Mouse (Mus musculus): ENCODE data around the gene Cebpz. TPM values are rescaled to one million over a fixed set of nuclear protein-coding genes. Genes with fewer than 3 reads are reported as not detected.

Cebpz gene
- 58.5 and 60.1 TPM in 2 replicates for polyA plus RNA-seq (2016; fragmentation: Nextera tagmentation; extraction: Ambion mirVana)

DNA sequence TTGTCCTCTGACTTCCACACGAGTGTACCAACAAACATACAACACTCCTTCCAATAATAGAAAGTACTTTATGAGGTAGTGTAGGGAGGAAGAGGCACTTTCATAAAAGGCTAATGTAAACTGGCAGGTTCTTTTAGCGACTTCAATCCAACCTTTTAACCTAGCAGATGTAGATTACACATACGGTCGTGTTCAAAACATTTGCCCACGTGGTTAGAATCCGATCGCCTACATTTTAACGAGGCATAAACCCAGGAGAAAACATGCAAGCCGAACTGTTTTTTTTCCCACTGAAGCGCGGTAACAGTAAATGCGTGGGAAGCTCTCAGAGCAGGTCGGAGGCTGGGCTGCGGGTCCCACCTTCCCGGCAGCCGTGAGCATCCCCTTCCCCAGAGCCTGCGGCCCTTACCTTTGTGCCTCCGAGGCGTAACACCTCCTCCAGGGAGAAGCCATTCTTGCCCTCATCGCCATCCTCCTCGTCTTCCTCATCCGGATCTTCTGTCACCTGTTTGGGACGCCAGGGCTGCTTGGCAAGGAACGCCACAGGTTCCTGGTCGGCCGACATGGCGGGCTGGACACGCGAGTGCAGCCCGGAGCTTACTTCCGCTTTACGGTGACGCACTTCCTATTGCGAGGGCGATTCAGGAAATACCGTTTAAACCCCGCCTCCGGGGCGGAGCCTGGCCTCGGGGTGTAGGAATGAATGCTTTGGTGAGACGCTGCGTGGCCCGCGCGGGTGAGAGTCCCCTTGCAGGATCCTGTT, at the start of gene Cebpz, which contains the start of gene Ndufaf7:
Cebpz (minus strand) TSS at position 601 of the 763 bp plus-strand sequence.
Ndufaf7 (plus strand) TSS at position 671 of the 763 bp plus-strand sequence.
- Histone ChIP-seq H3K27me3 (replicated peaks) (no peaks in the 10 kb centered on the region), H3K9ac (peak within 1 kb of the TSS; percentile 73), H3K27ac (no peak within 1 kb of the TSS), H3K4me3 (peak within 1 kb of the TSS; percentile 81), H3K36me3 (peaks cover 40% of the 10 kb centered on the region), H3K4me2 (replicated peaks) (peak within 1 kb of the TSS; percentile 72), H3K4me1 (peaks cover 16% of the 10 kb centered on the region), H3K9me3 (no peaks in the 10 kb centered on the region)
- peak; percentile 99 for ATAC-seq (ENCODE audit: low FRiP score, low read depth)
- under 1% methylated on average over 45 of the region's 45 CpGs for WGBS

DNA sequence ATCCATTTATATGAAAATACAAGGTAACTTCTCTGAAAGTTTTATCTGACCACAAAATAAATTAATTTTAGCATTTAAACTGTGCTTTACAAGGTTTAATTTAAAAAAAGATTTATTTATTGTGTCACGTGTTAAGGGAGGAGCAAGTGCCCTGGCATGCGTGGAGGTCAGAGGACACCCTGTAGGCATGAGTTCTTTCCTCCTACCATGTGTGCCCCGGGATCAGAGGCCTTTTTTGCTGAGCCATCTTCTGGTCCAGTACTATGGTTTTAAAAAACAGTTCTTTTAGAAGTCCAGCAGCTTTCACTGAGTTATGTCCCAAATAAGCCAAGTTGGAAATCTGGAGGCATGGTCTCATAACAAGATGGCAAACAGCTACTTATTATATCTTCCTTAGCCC, 46.9 kb upstream of the Cebpz start:
- H3K4me3 ChIP-seq = no peak overlapping the region
- no peaks in the 10 kb centered on the region for H3K27me3 ChIP-seq (replicated peaks)
- H3K9me3 ChIP-seq = no peaks in the 10 kb centered on the region
- H3K36me3 ChIP-seq = peaks cover 13% of the 10 kb centered on the region
- H3K4me2 ChIP-seq (replicated peaks) = no peak overlapping the region
- 93% methylated on average over 3 of the region's 3 CpGs for WGBS
- H3K9ac ChIP-seq = no peak overlapping the region
- H3K27ac ChIP-seq = no peak overlapping the region
- H3K4me1 ChIP-seq = no peaks in the 10 kb centered on the region
- ATAC-seq (ENCODE audit: low FRiP score, low read depth) = no peak

GRCm38 (mm10) chr17:78983166-78983565, 46.3 kb upstream of the Cebpz start:
- no peak overlapping the region for H3K9ac ChIP-seq
- H3K9me3 ChIP-seq = no peaks in the 10 kb centered on the region
- H3K4me3 ChIP-seq = no peak overlapping the region
- no peak overlapping the region for H3K4me2 ChIP-seq (replicated peaks)
- ATAC-seq (ENCODE audit: low FRiP score, low read depth) = no peak
- 95% methylated on average over 8 of the region's 8 CpGs for WGBS
- H3K36me3 ChIP-seq = peaks cover 13% of the 10 kb centered on the region
- no peak overlapping the region for H3K27ac ChIP-seq
- H3K27me3 ChIP-seq (replicated peaks) = no peaks in the 10 kb centered on the region
- H3K4me1 ChIP-seq = no peaks in the 10 kb centered on the region

DNA sequence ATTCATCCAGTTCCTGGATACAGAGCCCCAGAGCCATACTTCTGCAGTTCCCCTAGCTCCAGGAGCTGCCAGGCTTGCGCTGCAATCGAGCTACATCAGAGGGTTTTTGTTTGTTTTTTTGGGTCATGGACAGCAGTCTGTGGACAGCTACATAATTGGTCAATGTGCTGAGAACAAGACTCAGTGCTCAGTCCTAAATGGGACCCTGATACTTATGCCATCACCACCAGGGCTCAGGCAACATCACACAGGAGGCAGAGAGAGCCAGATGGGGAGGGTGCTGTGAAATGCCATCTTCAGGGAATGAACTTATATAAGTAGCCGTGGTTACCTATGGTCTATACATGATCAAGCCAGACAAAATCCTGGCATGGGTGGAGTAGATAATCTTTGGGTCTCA, 31.6 kb upstream of the Cebpz start:
- ATAC-seq (ENCODE audit: low FRiP score, low read depth) = no peak
- Histone ChIP-seq H3K9me3 (no peaks in the 10 kb centered on the region), H3K27ac (no peak overlapping the region), H3K4me3 (no peak overlapping the region), H3K27me3 (replicated peaks) (no peaks in the 10 kb centered on the region), H3K9ac (no peak overlapping the region), H3K4me1 (no peaks in the 10 kb centered on the region), H3K36me3 (peaks cover 29% of the 10 kb centered on the region), H3K4me2 (replicated peaks) (no peak overlapping the region)
- 89% methylated on average over 3 of the region's 3 CpGs for WGBS

DNA sequence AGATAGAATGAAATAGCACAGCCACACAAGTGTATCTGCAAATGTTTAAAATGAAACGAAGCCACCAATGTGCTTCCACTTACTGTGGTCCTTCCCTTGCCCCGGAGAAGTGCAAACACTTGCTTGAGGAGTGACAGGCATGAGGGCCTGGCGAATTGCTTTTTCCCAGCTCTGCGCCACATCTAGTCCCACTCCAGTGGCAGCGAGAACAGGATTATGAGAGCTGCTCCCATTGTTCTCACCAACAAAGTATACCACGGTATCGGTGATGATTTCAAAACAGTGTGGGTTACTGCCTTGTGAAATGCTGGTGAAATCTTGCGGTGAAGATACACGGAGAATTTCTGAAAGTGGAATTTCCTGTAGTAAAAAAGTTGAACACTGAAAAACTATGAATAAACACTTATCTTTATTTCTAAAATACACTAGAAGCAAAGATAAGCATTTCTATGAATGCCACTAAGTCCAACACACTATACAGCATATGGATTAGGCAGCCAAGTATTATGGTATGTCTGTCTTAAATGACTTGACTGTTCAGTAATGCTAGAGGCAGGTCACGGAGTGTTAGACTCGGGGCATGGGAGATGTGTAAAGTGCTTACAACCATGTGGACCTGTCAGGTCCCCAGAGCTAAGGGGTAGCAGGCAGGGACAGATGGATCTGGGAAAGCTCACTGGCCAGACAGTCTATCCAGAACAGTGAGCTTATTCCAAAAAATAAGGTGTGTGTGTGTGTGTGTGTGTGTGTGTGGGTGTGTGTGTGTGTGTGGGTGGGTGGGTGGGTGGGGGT, 29.4 kb upstream of the Cebpz start:
- ATAC-seq (ENCODE audit: low FRiP score, low read depth) = no peak
- Histone ChIP-seq H3K27ac (no peak overlapping the region), H3K4me1 (no peaks in the 10 kb centered on the region), H3K4me2 (replicated peaks) (no peak overlapping the region), H3K4me3 (no peak overlapping the region), H3K27me3 (replicated peaks) (no peaks in the 10 kb centered on the region), H3K36me3 (peaks cover 28% of the 10 kb centered on the region), H3K9ac (no peak overlapping the region), H3K9me3 (no peaks in the 10 kb centered on the region)
- 95% methylated on average over 11 of the region's 11 CpGs for WGBS

GRCm38 (mm10) chr17:78964387-78964786, 27.5 kb upstream of the Cebpz start:
- no peak overlapping the region for H3K4me2 ChIP-seq (replicated peaks)
- peaks cover 40% of the 10 kb centered on the region for H3K36me3 ChIP-seq
- no peaks in the 10 kb centered on the region for H3K4me1 ChIP-seq
- H3K4me3 ChIP-seq = no peak overlapping the region
- no peaks in the 10 kb centered on the region for H3K27me3 ChIP-seq (replicated peaks)
- WGBS = 91% methylated on average over 1 of the region's 1 CpGs
- no peaks in the 10 kb centered on the region for H3K9me3 ChIP-seq
- no peak overlapping the region for H3K27ac ChIP-seq
- ATAC-seq (ENCODE audit: low FRiP score, low read depth) = no peak
- H3K9ac ChIP-seq = no peak overlapping the region

DNA sequence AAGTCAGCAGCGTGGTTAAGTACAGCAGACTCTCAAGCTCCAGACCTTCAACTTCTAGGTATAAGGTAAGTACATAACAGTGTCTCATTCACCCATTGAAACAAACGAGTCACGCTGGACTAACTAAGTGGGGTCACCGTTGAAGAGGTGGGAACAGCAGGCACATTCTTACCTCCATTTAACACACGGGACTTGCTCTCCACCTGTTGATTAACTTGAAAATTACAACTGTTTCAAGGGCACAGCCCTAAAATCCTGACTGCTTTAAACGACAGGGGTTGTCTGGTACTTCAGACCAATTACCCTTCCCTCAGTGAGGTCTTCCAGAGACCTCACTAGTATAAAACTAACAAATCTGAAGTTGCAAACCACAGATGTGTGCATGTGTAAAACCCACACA, 22.6 kb upstream of the Cebpz start:
- no peaks in the 10 kb centered on the region for H3K4me1 ChIP-seq
- H3K9me3 ChIP-seq = no peaks in the 10 kb centered on the region
- H3K4me3 ChIP-seq = no peak overlapping the region
- no peak overlapping the region for H3K4me2 ChIP-seq (replicated peaks)
- WGBS = 81% methylated on average over 6 of the region's 6 CpGs
- H3K27me3 ChIP-seq (replicated peaks) = no peaks in the 10 kb centered on the region
- H3K36me3 ChIP-seq = peaks cover 62% of the 10 kb centered on the region
- H3K27ac ChIP-seq = no peak overlapping the region
- no peak overlapping the region for H3K9ac ChIP-seq
- no peak for ATAC-seq (ENCODE audit: low FRiP score, low read depth)

DNA sequence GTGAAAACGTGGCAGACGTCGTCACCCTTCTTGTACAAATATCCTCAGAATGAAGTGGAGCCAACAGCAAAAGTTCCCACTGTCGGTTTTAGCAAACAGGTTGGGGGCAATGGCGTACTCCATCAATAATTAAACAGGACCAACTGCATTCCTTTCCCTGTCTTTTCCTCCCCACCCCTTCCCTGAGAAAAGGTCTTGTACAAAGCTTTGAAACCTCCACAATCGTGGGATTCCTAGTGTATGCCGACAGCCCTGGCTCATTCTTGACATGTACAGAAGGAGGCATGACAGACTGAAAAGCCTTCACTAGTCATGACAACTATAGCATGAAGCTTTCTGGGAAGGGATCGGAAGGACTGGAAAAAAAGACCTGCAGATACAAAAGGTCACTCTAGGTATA, 16.4 kb upstream of the Cebpz start:
- Histone ChIP-seq H3K9ac (no peak overlapping the region), H3K4me3 (no peak overlapping the region), H3K36me3 (peaks cover 69% of the 10 kb centered on the region), H3K9me3 (no peaks in the 10 kb centered on the region), H3K27ac (no peak overlapping the region), H3K27me3 (replicated peaks) (no peaks in the 10 kb centered on the region), H3K4me2 (replicated peaks) (no peak overlapping the region), H3K4me1 (no peaks in the 10 kb centered on the region)
- WGBS = 91% methylated on average over 8 of the region's 8 CpGs
- ATAC-seq (ENCODE audit: low FRiP score, low read depth) = no peak

DNA sequence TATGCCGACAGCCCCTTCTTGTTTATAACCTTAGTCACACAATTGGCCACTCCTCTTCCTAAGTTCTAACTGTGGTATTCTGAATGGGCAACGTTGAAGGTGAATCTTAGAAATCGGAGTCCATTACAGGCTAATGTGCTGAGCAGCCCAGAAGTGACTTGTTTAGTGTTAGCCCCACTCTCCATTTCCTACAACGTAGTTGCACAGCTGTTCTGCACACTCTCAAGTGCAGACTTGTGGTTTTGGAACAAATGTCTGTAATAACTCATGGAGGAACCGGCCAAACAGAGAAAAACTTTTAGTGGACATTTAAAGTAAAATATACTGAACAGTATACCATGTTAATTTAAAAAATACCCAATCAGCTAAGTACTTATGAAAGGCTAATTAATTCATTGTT, 15.2 kb upstream of the Cebpz start:
- no peaks in the 10 kb centered on the region for H3K9me3 ChIP-seq
- H3K27me3 ChIP-seq (replicated peaks) = no peaks in the 10 kb centered on the region
- no peak overlapping the region for H3K9ac ChIP-seq
- no peak overlapping the region for H3K4me3 ChIP-seq
- ATAC-seq (ENCODE audit: low FRiP score, low read depth) = no peak
- no peak overlapping the region for H3K27ac ChIP-seq
- H3K36me3 ChIP-seq = peaks cover 69% of the 10 kb centered on the region
- no peaks in the 10 kb centered on the region for H3K4me1 ChIP-seq
- H3K4me2 ChIP-seq (replicated peaks) = no peak overlapping the region
- WGBS = 90% methylated on average over 5 of the region's 5 CpGs

GRCm38 (mm10) chr17:78951225-78951624, 14.4 kb upstream of the Cebpz start:
- Histone ChIP-seq H3K4me2 (replicated peaks) (no peak overlapping the region), H3K4me3 (no peak overlapping the region), H3K27ac (no peak overlapping the region), H3K36me3 (peaks cover 71% of the 10 kb centered on the region), H3K4me1 (no peaks in the 10 kb centered on the region), H3K9me3 (no peaks in the 10 kb centered on the region), H3K27me3 (replicated peaks) (no peaks in the 10 kb centered on the region), H3K9ac (no peak overlapping the region)
- 96% methylated on average over 5 of the region's 5 CpGs for WGBS
- no peak for ATAC-seq (ENCODE audit: low FRiP score, low read depth)

DNA sequence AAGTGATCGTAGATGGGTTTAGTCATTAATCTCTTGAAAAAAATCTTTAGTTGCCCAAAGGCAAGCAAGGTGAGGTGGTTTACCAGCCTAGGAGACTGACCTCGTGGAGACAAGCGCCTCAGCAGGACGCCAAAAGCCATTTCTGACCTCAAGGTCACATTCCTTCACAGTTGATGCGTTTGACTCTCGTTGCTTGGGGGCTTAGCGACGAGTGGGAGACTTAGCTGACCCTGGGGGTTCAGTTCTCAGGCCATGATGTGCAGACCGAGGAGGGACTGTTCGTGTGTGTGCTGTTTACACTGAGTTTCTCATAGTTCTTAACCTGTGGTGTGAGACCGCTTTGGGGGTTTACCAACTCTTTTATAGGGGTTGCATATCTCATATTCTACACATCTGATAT, 5.7 kb upstream of the Cebpz start:
- ATAC-seq (ENCODE audit: low FRiP score, low read depth) = no peak
- Histone ChIP-seq H3K4me1 (peaks cover 3% of the 10 kb centered on the region), H3K4me3 (no peak overlapping the region), H3K9me3 (no peaks in the 10 kb centered on the region), H3K27ac (no peak overlapping the region), H3K9ac (no peak overlapping the region), H3K36me3 (peaks cover 40% of the 10 kb centered on the region), H3K27me3 (replicated peaks) (no peaks in the 10 kb centered on the region), H3K4me2 (replicated peaks) (no peak overlapping the region)
- WGBS = 68% methylated on average over 11 of the region's 11 CpGs

GRCm38 (mm10) chr17:78938927-78939326, 2.1 kb upstream of the Cebpz start:
- Histone ChIP-seq H3K27ac (no peak overlapping the region), H3K4me3 (no peak overlapping the region), H3K27me3 (replicated peaks) (no peaks in the 10 kb centered on the region), H3K36me3 (peaks cover 41% of the 10 kb centered on the region), H3K9ac (no peak overlapping the region), H3K4me1 (peaks cover 9% of the 10 kb centered on the region), H3K4me2 (replicated peaks) (no peak overlapping the region), H3K9me3 (no peaks in the 10 kb centered on the region)
- ATAC-seq (ENCODE audit: low FRiP score, low read depth) = no peak
- 93% methylated on average over 4 of the region's 4 CpGs for WGBS

Data from neural tube, embryonic 12.5 days (tissue).